Mouse (Mus musculus) MEL (cell line): ENCODE measurements at regions not wholly inside any gene's neighbourhood (a gene's known extent, or its start where the extent isn't known, plus 50 kb on each side); places are given as distances from the start of the nearest gene placed in this dataset.

Experiments used
- DNase-seq: peaks from one replicate; pipeline ENCODE4 v3.0.0; 2011; ENCODE audit warnings: low read depth, low spot score
- H3K27ac ChIP-seq: 2 replicates; pipeline ENCODE4 v1.5.1; 2012; ENCODE audit warnings: low read depth, mild to moderate bottlenecking, control low read depth, low read length, moderate library complexity; ENCODE audit not compliant: control insufficient read depth
- H3K27me3 ChIP-seq, 2 experiments: fragments of 150-350 bp in 1 of 2; sonication (generic) in 1 of 2; 2 replicates each; pipeline ENCODE4 v1.6.1; 2012; ENCODE audit warnings: low read length in 2 of 2, mild to moderate bottlenecking in 2 of 2, improper control_type of control experiment in 1 of 2, moderate library complexity in 1 of 2; ENCODE audit not compliant: insufficient read depth in 2 of 2, control insufficient read depth in 1 of 2
- H3K36me3 ChIP-seq, 2 experiments: 2 replicates each; pipeline ENCODE4 v1.6.1; 2012 to 2014; ENCODE audit warnings: low read length in 2 of 2, improper control_type of control experiment in 1 of 2, inconsistent platforms in 1 of 2, mild to moderate bottlenecking in 1 of 2; ENCODE audit not compliant: insufficient read depth in 2 of 2, control insufficient read depth in 1 of 2
- H3K4me1 ChIP-seq, 2 experiments: fragments of 150-350 bp in 1 of 2; sonication (generic) in 1 of 2; 2 replicates each; pipeline ENCODE4 v1.6.1; 2012; ENCODE audit warnings: low read length in 2 of 2, improper control_type of control experiment in 1 of 2, mild to moderate bottlenecking in 1 of 2; ENCODE audit not compliant: insufficient read depth in 2 of 2, control insufficient read depth in 1 of 2
- H3K4me3 ChIP-seq, 2 experiments: fragments of 150-350 bp in 1 of 2; sonication (generic) in 1 of 2; 2 replicates each; pipeline ENCODE4 v1.5.1; 2012; ENCODE audit warnings: low read depth in 2 of 2, low read length in 2 of 2, mild to moderate bottlenecking in 2 of 2, moderate library complexity in 2 of 2, control low read depth in 1 of 2, improper control_type of control experiment in 1 of 2; ENCODE audit not compliant: control insufficient read depth in 1 of 2, insufficient read depth in 1 of 2
- H3K79me2 ChIP-seq: 2 replicates; pipeline ENCODE4 v1.6.1; 2012; ENCODE audit warnings: mild to moderate bottlenecking, low read length, moderate library complexity; ENCODE audit not compliant: control insufficient read depth, poor library complexity, insufficient read depth
- H3K9ac ChIP-seq: 2 replicates; pipeline ENCODE4 v1.6.1; 2012; ENCODE audit warnings: low read depth, mild to moderate bottlenecking, control low read depth, low read length, moderate library complexity; ENCODE audit not compliant: control insufficient read depth, poor library complexity, severe bottlenecking
- H3K9me3 ChIP-seq: fragments of 150-350 bp; sonication (generic); replicated peaks from 2 replicates; pipeline ENCODE4 v1.6.1; 2012; ENCODE audit warnings: mild to moderate bottlenecking, low read length, improper control_type of control experiment, moderate library complexity; ENCODE audit not compliant: insufficient read depth
- BHLHE40 ChIP-seq: IDR thresholded peaks from 2 replicates; pipeline ENCODE4 v1.6.1; 2012; ENCODE audit warnings: low read depth, mild to moderate bottlenecking, inconsistent platforms, low read length, improper control_type of control experiment, borderline replicate concordance
- CHD1 ChIP-seq: IDR thresholded peaks from 2 replicates; pipeline ENCODE4 v1.6.1; 2012; ENCODE audit warnings: low read depth, mild to moderate bottlenecking, inconsistent platforms, low read length, improper control_type of control experiment
- CHD2 ChIP-seq: IDR thresholded peaks from 2 replicates; pipeline ENCODE4 v1.6.1; 2011; ENCODE audit warnings: low read length, improper control_type of control experiment
- ELF1 ChIP-seq: IDR thresholded peaks from 2 replicates; pipeline ENCODE4 v1.6.1; 2014; ENCODE audit warnings: low read depth, mild to moderate bottlenecking, inconsistent platforms, low read length, improper control_type of control experiment, moderate library complexity
- GATA1 ChIP-seq: IDR thresholded peaks from 2 replicates; pipeline ENCODE4 v1.6.1; 2011; ENCODE audit warnings: low read depth, low read length, improper control_type of control experiment
- KAT2A ChIP-seq: conservative IDR thresholded peaks from 2 replicates; pipeline ENCODE4 v1.6.1; 2012; ENCODE audit warnings: low read depth, low read length, improper control_type of control experiment, inconsistent platforms
- MAX ChIP-seq: IDR thresholded peaks from 2 replicates; pipeline ENCODE4 v1.6.1; 2011; ENCODE audit warnings: low read length, improper control_type of control experiment
- MAZ ChIP-seq: IDR thresholded peaks from 2 replicates; pipeline ENCODE4 v1.6.1; 2012; ENCODE audit warnings: low read depth, mild to moderate bottlenecking, inconsistent platforms, low read length, improper control_type of control experiment
- MEF2A ChIP-seq: IDR thresholded peaks from 2 replicates; pipeline ENCODE4 v1.6.1; 2014; ENCODE audit warnings: low read depth, mild to moderate bottlenecking, inconsistent platforms, low read length, improper control_type of control experiment; ENCODE audit not compliant: poor library complexity, insufficient replicate concordance, severe bottlenecking; ENCODE audit errors: extremely low read depth
- MXI1 ChIP-seq: IDR thresholded peaks from 2 replicates; pipeline ENCODE4 v1.6.1; 2011; ENCODE audit warnings: mild to moderate bottlenecking, low read depth, low read length, improper control_type of control experiment
- MYC ChIP-seq: IDR thresholded peaks from 2 replicates; pipeline ENCODE4 v1.6.1; 2011; ENCODE audit warnings: low read depth, mild to moderate bottlenecking, low read length, improper control_type of control experiment, moderate library complexity
- NELFE ChIP-seq: IDR thresholded peaks from 2 replicates; pipeline ENCODE4 v1.6.1; 2011; ENCODE audit warnings: low read depth, low read length, improper control_type of control experiment
- NRF1 ChIP-seq: IDR thresholded peaks from 2 replicates; pipeline ENCODE4 v1.6.1; 2014; ENCODE audit warnings: low read depth, mild to moderate bottlenecking, inconsistent platforms, low read length, improper control_type of control experiment, moderate library complexity; ENCODE audit not compliant: poor library complexity, insufficient read depth, severe bottlenecking
- POLR2A ChIP-seq, 2 experiments: IDR thresholded peaks; 2 replicates each; pipeline ENCODE4 v1.6.1; 2011 to 2012; ENCODE audit warnings: low read length in 2 of 2, mild to moderate bottlenecking in 2 of 2, control low read depth in 1 of 2, improper control_type of control experiment in 1 of 2, low read depth in 1 of 2, moderate library complexity in 1 of 2; ENCODE audit not compliant: control insufficient read depth in 1 of 2, insufficient read depth in 1 of 2, poor library complexity in 1 of 2
- POLR2AphosphoS5 ChIP-seq: IDR thresholded peaks from 2 replicates; pipeline ENCODE4 v1.6.1; 2012; ENCODE audit warnings: low read depth, borderline replicate concordance, mild to moderate bottlenecking, inconsistent platforms, low read length, moderate library complexity, mixed read lengths
- RAD21 ChIP-seq: IDR thresholded peaks from 2 replicates; pipeline ENCODE4 v1.6.1; 2011; ENCODE audit warnings: mild to moderate bottlenecking, low read depth, low read length, improper control_type of control experiment
- SMC3 ChIP-seq: IDR thresholded peaks from 2 replicates; pipeline ENCODE4 v1.6.1; 2011; ENCODE audit warnings: low read depth, low read length, improper control_type of control experiment
- TBP ChIP-seq: IDR thresholded peaks from 2 replicates; pipeline ENCODE4 v1.8.0; 2011; ENCODE audit warnings: low read depth, low read length, improper control_type of control experiment
- USF1 ChIP-seq: IDR thresholded peaks from 2 replicates; pipeline ENCODE4 v1.6.1; 2014; ENCODE audit warnings: low read depth, mild to moderate bottlenecking, inconsistent platforms, low read length, improper control_type of control experiment, moderate library complexity
- ZMIZ1 ChIP-seq: IDR thresholded peaks from 2 replicates; pipeline ENCODE4 v1.6.1; 2012; ENCODE audit warnings: low read depth, mild to moderate bottlenecking, inconsistent platforms, low read length, improper control_type of control experiment, moderate library complexity
- ZNF384 ChIP-seq: IDR thresholded peaks from 2 replicates; pipeline ENCODE4 v1.6.1; 2012; ENCODE audit warnings: low read depth, mild to moderate bottlenecking, inconsistent platforms, low read length, improper control_type of control experiment

GRCm38 (mm10) chr6:76382323-76382722 lies 115.3 kb downstream of the Gm9008 start:
- Histone ChIP-seq H3K9me3 (no peaks in the 10 kb centered on the region), H3K36me3 (no peaks in the 10 kb centered on the region), H3K4me3 (no peak overlapping the region), H3K27ac (no peak overlapping the region), H3K4me1 (no peaks in the 10 kb centered on the region), H3K27me3 (no peaks in the 10 kb centered on the region), H3K79me2 (no peaks in the 10 kb centered on the region), H3K9ac (no peak overlapping the region)
- DNase-seq = no peak
- TF ChIP-seq ZMIZ1 (no peak), GATA1 (no peak), SMC3 (no peak), POLR2AphosphoS5 (no peak), MAX (no peak), ZNF384 (no peak), POLR2A (IDR thresholded peaks at IDR 0.05; ENCODE audit: control insufficient read depth in 1 of 2, insufficient read depth in 1 of 2, low read depth in 1 of 2, low read length in 2 of 2, poor library complexity in 1 of 2) (no peak), CHD2 (no peak), MYC (no peak), ELF1 (no peak), NRF1 (no peak), USF1 (no peak), RAD21 (no peak)

- H3K27ac ChIP-seq = no peak overlapping the region
- no peak overlapping the region for H3K9ac ChIP-seq
- DNase-seq = no peak
- no peak overlapping the region for H3K4me3 ChIP-seq
- H3K27me3 ChIP-seq = no peaks in the 10 kb centered on the region
- H3K79me2 ChIP-seq = no peaks in the 10 kb centered on the region
- no peaks in the 10 kb centered on the region for H3K36me3 ChIP-seq
- H3K4me1 ChIP-seq = no peaks in the 10 kb centered on the region
- H3K9me3 ChIP-seq = no peaks in the 10 kb centered on the region
- TF ChIP-seq BHLHE40 (no peak), MAZ (no peak), MAX (no peak), NRF1 (no peak), KAT2A (no peak), USF1 (no peak), POLR2A (IDR thresholded peaks at IDR 0.05; ENCODE audit: control insufficient read depth in 1 of 2, insufficient read depth in 1 of 2, low read depth in 1 of 2, low read length in 2 of 2, poor library complexity in 1 of 2) (no peak), MEF2A (no peak), NELFE (no peak), SMC3 (no peak), CHD1 (no peak), TBP (no peak), GATA1 (no peak), ZMIZ1 (no peak), RAD21 (no peak), MXI1 (no peak)
These were observed 118.9 kb downstream of the Gm9008 start for GRCm38 (mm10) chr6:76378674-76379073.
